Mouse (Mus musculus) thymus, postnatal 36 days (tissue): Measurements from ENCODE around the gene Reg4.

Experiments used
- DNase-seq, 2 experiments: peaks; one replicate each; pipeline ENCODE4 v3.0.0; 2022; ENCODE audit warnings: mixed read lengths in 2 of 2

Reg4 gene

GRCm38 (mm10) chr3:98283205-98283604, 61.2 kb downstream of the Reg4 start:
- DNase-seq: no peak
